Mouse (Mus musculus) gastrocnemius, postnatal 25 days (tissue): ENCODE data around the gene Gm17361. TPM values are rescaled to one million over a fixed set of nuclear protein-coding genes. Genes with fewer than 3 reads are reported as not detected.
"Not testable (repeated sequence)": the region's sequence is repeated elsewhere in the genome, so short reads cannot be mapped to it uniquely, and the experiment has no call there.

Source experiments
- DNase-seq: peaks from one replicate; pipeline ENCODE4 v3.0.0; 2022
- long read RNA-seq, 2 experiments: library from polyadenylated mRNA; stranded (forward); transcript quantifications; one replicate each; pipeline ENCODE4 v2.0.0; 2021
- total RNA-seq, 2 experiments: library from RNA; stranded (reverse); gene quantifications; 1 replicate in 1 of 2; 2 replicates in 1 of 2; pipeline ENCODE4 v1.2.3; 2021

Gm17361 gene
- not detected for total RNA-seq
- long read RNA-seq, experiment 1 = 0 reads
- long read RNA-seq, experiment 2 = 0 reads

- DNase-seq = not testable (repeated sequence)
These were observed at the start of gene Gm17361 for GRCm38 (mm10) chrX:125003863-125004262. Gene Gm17361, plus strand, starts transcription at chrX:125004163.
